Mouse (Mus musculus): Measurements from ENCODE around the gene Aipl1. TPM values are rescaled to one million over a fixed set of nuclear protein-coding genes. Genes with fewer than 3 reads are reported as not detected.

The Aipl1 gene
- total RNA-seq, 4 experiments from 2014 or later: not detected

DNA sequence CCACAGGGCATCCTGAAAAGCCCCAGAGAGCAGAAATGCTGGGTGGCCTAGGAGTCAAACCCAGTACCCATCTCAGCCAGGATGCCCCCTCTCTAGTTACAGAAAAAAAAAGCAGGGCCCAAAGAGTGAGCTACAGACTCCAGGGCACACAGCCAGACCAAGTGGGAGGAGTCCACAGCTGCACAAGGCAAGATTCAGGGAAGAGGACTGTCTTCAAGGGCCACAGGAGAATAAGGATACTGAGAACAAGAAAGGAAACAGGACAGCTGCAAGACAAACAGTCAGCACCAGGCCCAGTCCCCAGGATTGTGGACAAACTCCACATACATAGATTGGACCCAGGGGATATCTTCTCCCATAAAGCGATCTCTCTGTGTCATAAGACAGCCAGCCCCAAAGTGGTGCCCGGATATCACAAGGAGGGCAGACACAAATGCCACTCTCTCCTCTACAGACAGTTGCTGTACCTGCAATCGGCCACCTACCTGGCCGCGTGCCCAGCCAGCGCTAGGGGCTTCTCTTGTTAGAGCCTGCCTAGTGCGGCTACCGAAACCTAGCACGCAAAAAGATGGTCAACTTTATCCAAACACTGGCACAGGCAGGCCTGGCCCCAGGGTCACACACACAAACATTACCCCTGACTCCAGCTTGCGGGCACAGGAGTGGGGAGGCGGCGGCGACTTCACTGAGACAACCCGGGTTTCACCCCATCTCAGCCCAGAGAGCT, 13.0 kb upstream of the Aipl1 start:
- no peak for DNase-seq (ENCODE audit: low spot score in 2 of 2)

DNA sequence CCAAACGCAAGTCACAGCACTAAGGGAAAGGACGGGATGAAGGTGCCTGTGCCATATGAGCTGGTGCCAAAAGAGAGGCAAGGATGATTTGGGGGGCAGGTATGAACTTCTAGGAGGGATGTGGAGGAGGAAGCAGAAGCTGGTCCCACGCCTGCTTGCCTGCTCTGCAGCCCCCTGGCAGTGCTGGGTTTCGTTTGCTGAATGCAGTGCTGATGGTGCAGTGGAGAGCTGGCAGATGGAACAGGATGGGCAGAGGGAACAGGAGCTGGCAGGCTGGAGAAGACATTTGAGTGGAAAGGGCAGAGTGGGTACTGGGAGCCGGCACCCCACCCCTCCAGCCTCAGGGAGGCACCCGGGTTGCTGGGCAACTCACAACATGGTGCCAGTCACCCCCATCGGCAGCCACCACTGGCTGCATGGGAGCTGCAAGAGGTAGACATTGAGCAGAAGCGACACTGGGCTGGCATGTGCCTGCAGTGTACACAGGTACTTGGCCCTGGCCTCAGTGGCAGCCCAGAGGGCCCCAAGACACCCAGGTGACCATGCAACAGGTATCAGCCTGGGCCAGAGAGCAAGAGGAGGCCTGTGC, 12.0 kb upstream of the Aipl1 start:
- no peak for DNase-seq (ENCODE audit: low spot score in 2 of 2)

DNA sequence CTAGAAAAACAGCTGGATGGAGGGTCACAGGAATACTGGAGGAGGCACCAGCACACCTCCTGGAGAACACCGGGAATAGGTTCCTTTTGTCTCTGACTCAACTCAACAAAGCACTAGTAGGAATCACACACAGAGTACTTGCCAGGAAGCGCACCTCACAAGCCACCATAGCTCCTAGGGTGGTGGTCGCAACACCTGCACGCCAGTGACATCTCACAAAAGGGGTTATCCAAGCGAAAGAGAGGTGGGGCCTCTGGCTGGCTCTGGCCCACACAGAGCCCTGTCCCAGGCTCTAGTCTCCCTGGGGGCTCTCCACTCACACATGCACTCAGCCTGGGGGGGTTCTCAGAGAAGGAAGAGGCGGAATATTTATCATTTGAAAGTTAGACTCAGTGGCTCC, 11.4 kb upstream of the Aipl1 start:
- no peak for DNase-seq (ENCODE audit: low spot score in 2 of 2)

GRCm38 (mm10) chr11:72044231-72044630, 6.9 kb upstream of the Aipl1 start:
- no peak for DNase-seq (ENCODE audit: low spot score in 2 of 2)

- no peak for DNase-seq (ENCODE audit: low spot score in 2 of 2)
These were observed 5.3 kb upstream of the Aipl1 start for GRCm38 (mm10) chr11:72042631-72043030.

- peak; percentile 70 to 71 for DNase-seq (ENCODE audit: low spot score in 2 of 2)
These were observed 4.7 kb upstream of the Aipl1 start, which contains the start of gene Pimreg for GRCm38 (mm10) chr11:72041768-72042607. TSS of gene Pimreg (plus strand) at chr11:72042032.

DNA sequence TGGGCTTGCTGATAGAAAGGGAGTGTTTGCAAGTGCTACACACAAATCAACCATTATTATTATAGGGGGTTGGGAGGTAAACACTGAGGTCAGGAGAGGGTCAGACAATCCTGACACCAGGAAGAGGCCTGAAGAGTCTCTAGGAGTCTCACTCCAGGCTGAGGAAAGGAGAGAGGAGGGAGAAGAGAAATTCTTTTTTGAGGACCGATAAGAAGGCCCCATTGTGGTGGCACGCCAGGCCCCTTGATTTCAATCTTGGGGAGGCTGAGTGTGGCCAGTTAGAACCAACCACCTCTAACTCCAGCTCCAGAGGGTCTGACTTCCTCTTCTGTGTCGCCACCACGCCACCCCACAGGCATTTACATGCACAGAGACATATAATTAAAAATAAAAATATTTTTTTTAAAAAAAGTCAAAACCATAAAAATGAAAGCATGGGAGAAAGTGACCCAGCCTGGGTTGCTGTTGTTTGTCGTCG, 4.0 kb upstream of the Aipl1 start:
- no peak for DNase-seq (ENCODE audit: low spot score in 2 of 2)

- no peak for DNase-seq (ENCODE audit: low spot score in 2 of 2)
These were observed 2.5 kb upstream of the Aipl1 start for GRCm38 (mm10) chr11:72039599-72040386.

- DNase-seq (ENCODE audit: low spot score in 2 of 2): peak; percentile 56 to 84
These were observed 687 bp upstream of the Aipl1 start for GRCm38 (mm10) chr11:72037996-72038395.

DNA sequence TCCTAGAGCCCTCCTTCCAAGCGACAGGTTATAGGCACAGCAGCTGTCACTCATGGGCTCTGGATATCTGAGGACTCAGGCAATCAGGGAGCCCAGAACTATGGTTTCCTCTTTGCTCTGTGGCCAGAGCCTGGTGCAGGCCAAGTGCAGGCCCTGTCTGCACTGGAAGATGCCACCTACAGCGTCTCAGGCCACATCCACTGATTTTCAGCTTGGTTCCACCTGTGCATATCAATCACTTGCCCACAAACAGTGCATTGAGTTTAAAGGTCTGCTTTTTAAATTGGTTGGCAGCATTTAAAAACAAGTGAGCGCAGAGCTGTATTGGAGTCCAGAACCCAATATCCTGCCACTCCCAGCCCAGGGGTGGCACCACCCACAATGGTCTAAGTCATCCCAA, 4.7 kb downstream of the Aipl1 start:
- no peak for DNase-seq (ENCODE audit: low spot score in 2 of 2)

- DNase-seq (ENCODE audit: low spot score in 2 of 2): no peak
These were observed 5.2 kb downstream of the Aipl1 start for GRCm38 (mm10) chr11:72032091-72032490.

- no peak for DNase-seq (ENCODE audit: low spot score in 2 of 2)
These were observed 6.0 kb downstream of the Aipl1 start for GRCm38 (mm10) chr11:72031353-72031752.

DNA sequence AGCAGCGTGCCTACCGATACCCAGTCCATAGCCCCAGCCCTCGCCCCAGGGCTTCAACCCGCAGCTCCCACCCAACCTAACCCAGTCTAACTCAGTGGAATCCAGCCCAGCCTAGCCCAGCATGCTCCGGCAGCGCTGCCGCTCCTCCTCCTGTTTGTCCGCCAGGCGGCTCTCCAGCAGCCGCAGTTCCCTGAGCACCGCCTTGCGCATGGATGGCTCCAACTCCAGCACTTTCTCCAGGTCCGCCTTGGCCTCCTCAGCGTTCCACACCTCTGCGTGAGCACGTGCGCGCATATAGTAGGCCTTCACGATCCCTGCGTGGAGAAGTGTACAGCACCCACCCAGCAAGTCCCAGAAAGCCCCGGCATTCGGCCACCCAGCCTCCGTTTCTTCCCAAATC, 8.2 kb downstream of the Aipl1 start:
- no peak for DNase-seq (ENCODE audit: low spot score in 2 of 2)

- DNase-seq (ENCODE audit: low spot score in 2 of 2): no peak
These were observed 9.5 kb downstream of the Aipl1 start for GRCm38 (mm10) chr11:72027836-72028235.

DNA sequence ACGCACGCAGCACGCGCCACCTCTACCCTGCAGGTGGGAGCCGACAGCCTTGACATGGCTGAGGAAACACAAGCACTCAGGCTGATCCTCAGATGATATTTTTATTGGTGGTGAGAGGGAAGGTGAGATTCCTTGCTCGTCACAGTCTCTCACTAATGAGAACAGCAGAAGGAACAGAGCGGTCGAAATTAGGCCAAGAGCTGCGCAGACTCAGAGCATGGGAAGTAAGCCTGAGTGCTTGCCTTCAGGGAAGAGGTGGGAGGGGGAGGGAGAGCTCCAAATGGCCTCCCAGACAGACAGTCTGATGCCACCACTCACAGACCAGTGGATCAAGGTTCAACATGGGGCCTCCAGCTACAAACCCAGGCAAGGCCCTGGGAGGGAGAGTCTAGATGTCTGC, 10.8 kb downstream of the Aipl1 start:
- DNase-seq (ENCODE audit: low spot score in 2 of 2): no peak

- no peak for DNase-seq (ENCODE audit: low spot score in 2 of 2)
These were observed 11.5 kb downstream of the Aipl1 start for GRCm38 (mm10) chr11:72025843-72026242.

DNA sequence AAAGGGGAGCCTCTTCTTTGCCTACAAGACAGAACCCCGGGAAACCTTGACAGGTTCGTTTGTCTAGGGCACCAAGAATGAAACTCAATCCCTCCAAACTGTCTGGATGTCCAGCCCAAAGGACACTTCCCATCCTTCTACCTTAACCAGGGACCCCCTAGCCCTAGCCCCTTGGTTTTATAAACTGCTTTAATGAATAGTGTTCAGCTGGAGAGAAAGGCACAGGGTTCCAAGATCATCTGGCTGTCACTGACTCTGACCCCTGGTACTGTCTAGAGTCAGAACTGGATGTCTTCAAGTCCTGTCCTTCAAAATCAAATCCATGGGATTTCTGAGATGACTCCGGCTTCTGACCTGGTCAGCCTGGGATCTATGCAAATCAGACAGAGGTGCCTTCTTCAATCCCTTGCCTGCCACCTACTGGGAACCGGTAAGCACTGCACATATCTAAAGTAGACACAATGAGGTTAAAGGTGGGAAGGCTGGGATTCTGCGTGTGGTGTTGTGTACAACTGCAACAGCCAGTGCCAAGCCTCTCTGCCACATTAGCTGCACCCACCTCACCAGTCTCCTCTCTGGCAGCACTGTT, 13.0 kb downstream of the Aipl1 start:
- DNase-seq (ENCODE audit: low spot score in 2 of 2): peak; percentile 37 to 68

DNA sequence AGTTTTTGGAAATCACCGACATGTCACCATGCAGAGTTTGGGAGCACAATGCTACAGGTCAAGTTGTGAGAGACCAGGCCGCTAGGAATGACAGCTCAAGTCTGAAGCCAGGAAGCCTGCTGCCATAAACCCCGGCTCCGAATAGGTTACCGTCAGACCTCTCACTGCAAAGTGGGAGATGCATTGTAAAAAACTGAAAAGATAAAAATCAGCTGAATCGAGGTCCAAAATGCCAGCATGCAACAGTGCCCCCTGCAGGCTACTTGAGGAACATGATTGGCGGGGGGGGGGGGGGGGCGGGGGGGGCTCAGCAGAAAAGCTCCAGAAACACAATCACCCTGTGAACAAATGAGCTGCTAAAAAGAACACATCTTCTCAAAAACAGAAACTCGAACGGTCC, 13.7 kb downstream of the Aipl1 start:
- no peak for DNase-seq (ENCODE audit: low spot score in 2 of 2)

GRCm38 (mm10) chr11:72022827-72023226, 14.5 kb downstream of the Aipl1 start:
- DNase-seq (ENCODE audit: low spot score in 2 of 2): no peak

GRCm38 (mm10) chr11:72021015-72021414, 16.3 kb downstream of the Aipl1 start:
- DNase-seq (ENCODE audit: low spot score in 2 of 2): no peak

- DNase-seq (ENCODE audit: low spot score in 2 of 2): no peak
These were observed 20.1 kb downstream of the Aipl1 start for GRCm38 (mm10) chr11:72017253-72017601.

Measured in layer of hippocampus, adult 8-10 months (tissue).